Mouse (Mus musculus): ENCODE results near the gene Exoc2.

Gene Exoc2

GRCm38 (mm10) chr13:30894015-30894634, 79.8 kb downstream of the Exoc2 start:
- DNase-seq (ENCODE audit: low spot score in 2 of 2) = no peak

GRCm38 (mm10) chr13:30892315-30892714, 81.6 kb downstream of the Exoc2 start:
- DNase-seq (ENCODE audit: low spot score in 2 of 2) = no peak

GRCm38 (mm10) chr13:30891223-30891622, 82.7 kb downstream of the Exoc2 start:
- DNase-seq (ENCODE audit: low spot score in 2 of 2) = no peak

GRCm38 (mm10) chr13:30888480-30888879, 85.4 kb downstream of the Exoc2 start:
- DNase-seq (ENCODE audit: low spot score in 2 of 2) = peak; percentile 60 to 72

GRCm38 (mm10) chr13:30880310-30880709, 93.6 kb downstream of the Exoc2 start:
- DNase-seq (ENCODE audit: low spot score in 2 of 2) = no peak

GRCm38 (mm10) chr13:30879871-30880270, 94.0 kb downstream of the Exoc2 start:
- no peak for DNase-seq (ENCODE audit: low spot score in 2 of 2)

GRCm38 (mm10) chr13:30875825-30876224, 98.1 kb downstream of the Exoc2 start:
- DNase-seq (ENCODE audit: low spot score in 2 of 2) = no peak

GRCm38 (mm10) chr13:30873472-30873871, 100.4 kb downstream of the Exoc2 start:
- no peak for DNase-seq (ENCODE audit: low spot score in 2 of 2)

GRCm38 (mm10) chr13:30865486-30865885, 108.4 kb downstream of the Exoc2 start:
- no peak for DNase-seq (ENCODE audit: low spot score in 2 of 2)

GRCm38 (mm10) chr13:30864042-30864441, 109.9 kb downstream of the Exoc2 start:
- DNase-seq (ENCODE audit: low spot score in 2 of 2) = no peak

- DNase-seq (ENCODE audit: low spot score in 2 of 2) = no peak
These were observed 115.5 kb downstream of the Exoc2 start for GRCm38 (mm10) chr13:30858421-30858820.

- DNase-seq (ENCODE audit: low spot score in 2 of 2) = no peak
These were observed 123.2 kb downstream of the Exoc2 start for GRCm38 (mm10) chr13:30850736-30851135.

- no peak for DNase-seq (ENCODE audit: low spot score in 2 of 2)
These were observed 125.9 kb downstream of the Exoc2 start for GRCm38 (mm10) chr13:30848001-30848400.

- no peak for DNase-seq (ENCODE audit: low spot score in 2 of 2)
These were observed 127.4 kb downstream of the Exoc2 start for GRCm38 (mm10) chr13:30846506-30846905.

GRCm38 (mm10) chr13:30843049-30843448, 130.8 kb downstream of the Exoc2 start:
- no peak for DNase-seq (ENCODE audit: low spot score in 2 of 2)

GRCm38 (mm10) chr13:30841843-30842242, 132.1 kb downstream of the Exoc2 start:
- DNase-seq (ENCODE audit: low spot score in 2 of 2) = no peak

GRCm38 (mm10) chr13:30841306-30841705, 132.6 kb downstream of the Exoc2 start:
- DNase-seq (ENCODE audit: low spot score in 2 of 2) = no peak

GRCm38 (mm10) chr13:30840700-30841099, 133.2 kb downstream of the Exoc2 start:
- no peak for DNase-seq (ENCODE audit: low spot score in 2 of 2)

- no peak for DNase-seq (ENCODE audit: low spot score in 2 of 2)
These were observed 137.6 kb downstream of the Exoc2 start for GRCm38 (mm10) chr13:30836342-30836741.

- DNase-seq (ENCODE audit: low spot score in 2 of 2) = no peak
These were observed 139.0 kb downstream of the Exoc2 start for GRCm38 (mm10) chr13:30834859-30835258.

- DNase-seq (ENCODE audit: low spot score in 2 of 2) = no peak
These were observed 139.5 kb downstream of the Exoc2 start for GRCm38 (mm10) chr13:30834349-30834748.

- DNase-seq (ENCODE audit: low spot score in 2 of 2) = no peak
These were observed 140.3 kb downstream of the Exoc2 start for GRCm38 (mm10) chr13:30833476-30834149.

GRCm38 (mm10) chr13:30831369-30831768, 142.5 kb downstream of the Exoc2 start:
- no peak for DNase-seq (ENCODE audit: low spot score in 2 of 2)

- no peak for DNase-seq (ENCODE audit: low spot score in 2 of 2)
These were observed 147.4 kb downstream of the Exoc2 start for GRCm38 (mm10) chr13:30826511-30826910.
